Mouse (Mus musculus): Measurements from ENCODE around the gene Trp53. TPM values are rescaled to one million over a fixed set of nuclear protein-coding genes. Genes with fewer than 3 reads are reported as not detected.
A peak's percentile ranks its signal among the peaks of the same experiment; 100 is the strongest.

Trp53 gene
- polyA plus RNA-seq, 1 experiment from 2014 or later: 250 TPM

DNA sequence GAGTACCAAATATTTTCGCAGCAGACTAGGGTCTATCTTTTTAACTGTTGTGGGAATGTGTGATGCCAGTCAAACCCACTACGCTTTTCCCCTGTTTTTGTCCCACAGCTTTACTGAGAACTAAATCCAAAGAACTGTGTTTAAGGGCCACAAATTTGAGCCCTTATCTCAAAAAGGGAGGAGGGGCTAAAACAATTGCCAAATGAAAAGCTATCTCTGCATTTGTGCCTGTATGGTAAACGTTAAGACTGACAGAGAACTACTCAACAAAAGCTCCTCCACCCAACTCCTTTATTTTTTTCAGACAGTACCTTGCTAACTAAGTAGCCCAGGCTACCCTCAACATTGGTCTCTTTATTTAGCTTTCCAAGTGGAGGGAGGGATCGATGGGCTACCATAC lies 12.6 kb downstream of the Trp53 start:
- H3K4me3 ChIP-seq (ENCODE audit: low read depth, low read length): no peak overlapping the region
- H3K9me3 ChIP-seq (ENCODE audit: control insufficient read depth, low read length): no peaks in the 10 kb centered on the region
- no peak for ATAC-seq (ENCODE audit: insufficient number of reproducible peaks, low FRiP score, low TSS enrichment, low read depth)
- H3K4me1 ChIP-seq (ENCODE audit: control insufficient read depth, insufficient read depth, low read length): no peaks in the 10 kb centered on the region
- 90% methylated on average over 4 of the region's 4 CpGs for WGBS
- H3K4me2 ChIP-seq (ENCODE audit: low read depth, severe bottlenecking): no peak overlapping the region
- no peaks in the 10 kb centered on the region for H3K27me3 ChIP-seq (ENCODE audit: control insufficient read depth, insufficient read depth, low read length)
- peaks cover 39% of the 10 kb centered on the region for H3K36me3 ChIP-seq (ENCODE audit: control insufficient read depth, insufficient read depth, low read length)
- no peak overlapping the region for H3K9ac ChIP-seq (ENCODE audit: low read length)
- DNase-seq (ENCODE audit: low spot score): no peak
- no peak overlapping the region for H3K27ac ChIP-seq (replicated peaks; ENCODE audit: low read depth, low read length)

DNA sequence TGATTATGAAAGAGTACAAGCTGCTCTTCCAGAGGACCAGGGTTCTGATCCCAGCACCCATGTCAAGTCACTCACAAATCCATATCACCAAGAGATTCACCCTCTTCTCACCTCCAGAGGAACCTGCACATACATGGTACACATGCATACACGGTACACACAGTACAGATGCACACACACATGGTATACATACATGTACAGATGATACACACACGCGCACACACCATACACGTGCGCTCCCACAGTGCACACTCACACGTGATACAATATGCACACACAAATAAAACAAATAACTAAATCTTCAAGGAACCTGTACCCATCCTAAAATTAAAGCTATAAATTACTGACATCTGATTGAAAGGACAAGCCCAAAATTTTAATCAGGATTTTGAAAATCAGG lies 14.7 kb downstream of the Trp53 start:
- peaks cover 6% of the 10 kb centered on the region for H3K4me1 ChIP-seq (ENCODE audit: control insufficient read depth, insufficient read depth, low read length)
- H3K27me3 ChIP-seq (ENCODE audit: control insufficient read depth, insufficient read depth, low read length): no peaks in the 10 kb centered on the region
- H3K9me3 ChIP-seq (ENCODE audit: control insufficient read depth, low read length): no peaks in the 10 kb centered on the region
- H3K36me3 ChIP-seq (ENCODE audit: control insufficient read depth, insufficient read depth, low read length): peaks cover 22% of the 10 kb centered on the region
- 98% methylated on average over 6 of the region's 6 CpGs for WGBS
- DNase-seq (ENCODE audit: low spot score) (no peak), ATAC-seq (ENCODE audit: insufficient number of reproducible peaks, low FRiP score, low TSS enrichment, low read depth) (no peak)
- no peak overlapping the region for H3K4me3 ChIP-seq (ENCODE audit: low read depth, low read length)
- no peak overlapping the region for H3K4me2 ChIP-seq (ENCODE audit: low read depth, severe bottlenecking)
- no peak overlapping the region for H3K27ac ChIP-seq (replicated peaks; ENCODE audit: low read depth, low read length)
- H3K9ac ChIP-seq (ENCODE audit: low read length): no peak overlapping the region

DNA sequence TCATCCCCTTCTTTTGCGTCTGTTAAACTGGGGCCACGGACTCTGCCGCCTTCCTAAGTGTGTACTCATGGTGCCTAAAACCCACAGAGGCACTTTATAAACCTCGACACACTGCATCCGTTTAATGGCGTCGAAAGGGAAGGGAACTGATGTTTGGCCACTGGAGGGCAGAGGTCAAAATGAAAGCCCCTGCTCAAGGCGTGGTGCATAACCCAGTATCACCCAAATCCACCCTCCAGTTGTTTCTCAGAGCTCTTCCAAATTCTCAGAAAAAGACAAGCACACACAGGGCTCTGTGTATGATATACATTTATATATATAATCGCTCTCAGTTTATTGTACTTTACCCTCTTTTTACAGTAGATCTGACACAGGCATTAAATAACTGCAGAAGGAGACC lies 19.3 kb downstream of the Trp53 start:
- Histone ChIP-seq H3K27ac (replicated peaks; ENCODE audit: low read depth, low read length) (no peak overlapping the region), H3K4me2 (ENCODE audit: low read depth, severe bottlenecking) (peak overlapping the region; percentile 31; the same call in 1 of the 2 replicates), H3K9ac (ENCODE audit: low read length) (no peak overlapping the region), H3K4me3 (ENCODE audit: low read depth, low read length) (no peak overlapping the region), H3K4me1 (ENCODE audit: control insufficient read depth, insufficient read depth, low read length) (peaks cover 17% of the 10 kb centered on the region), H3K36me3 (ENCODE audit: control insufficient read depth, insufficient read depth, low read length) (no peaks in the 10 kb centered on the region), H3K27me3 (ENCODE audit: control insufficient read depth, insufficient read depth, low read length) (peaks cover 3% of the 10 kb centered on the region; the same call in 1 of the 2 replicates), H3K9me3 (ENCODE audit: control insufficient read depth, low read length) (no peaks in the 10 kb centered on the region)
- 9% methylated on average over 9 of the region's 9 CpGs for WGBS
- ATAC-seq (ENCODE audit: insufficient number of reproducible peaks, low FRiP score, low TSS enrichment, low read depth) (no peak), DNase-seq (ENCODE audit: low spot score) (no peak)

DNA sequence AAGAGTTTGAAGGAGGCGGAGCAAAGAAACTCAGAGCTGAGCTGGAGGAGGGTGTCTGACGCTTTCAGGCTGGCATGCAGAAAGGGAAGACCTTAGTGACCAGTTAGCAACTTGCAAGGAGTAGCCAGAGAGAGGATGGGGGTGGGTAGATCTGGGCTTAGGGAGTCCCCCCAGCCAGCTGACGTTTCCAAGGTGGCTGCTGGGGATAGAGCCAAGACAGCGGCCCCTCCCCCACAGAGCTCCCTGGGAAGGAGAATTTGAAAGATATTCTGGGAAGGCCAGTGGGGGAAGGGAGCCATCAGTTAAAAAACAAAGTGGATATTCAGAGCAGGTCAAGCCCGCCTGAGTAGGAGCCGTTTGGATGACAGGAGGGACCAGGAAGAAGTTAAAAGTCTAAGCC lies 19.9 kb downstream of the Trp53 start:
- no peak for ATAC-seq (ENCODE audit: insufficient number of reproducible peaks, low FRiP score, low TSS enrichment, low read depth)
- Histone ChIP-seq H3K27ac (replicated peaks; ENCODE audit: low read depth, low read length) (no peak overlapping the region), H3K9me3 (ENCODE audit: control insufficient read depth, low read length) (no peaks in the 10 kb centered on the region), H3K4me3 (ENCODE audit: low read depth, low read length) (no peak overlapping the region), H3K4me2 (ENCODE audit: low read depth, severe bottlenecking) (peak overlapping the region; percentile 31; the same call in 1 of the 2 replicates), H3K9ac (ENCODE audit: low read length) (peak overlapping the region; percentile 30; the same call in 1 of the 2 replicates), H3K4me1 (ENCODE audit: control insufficient read depth, insufficient read depth, low read length) (peaks cover 23% of the 10 kb centered on the region), H3K27me3 (ENCODE audit: control insufficient read depth, insufficient read depth, low read length) (peaks cover 7% of the 10 kb centered on the region; the same call in 1 of the 2 replicates), H3K36me3 (ENCODE audit: control insufficient read depth, insufficient read depth, low read length) (no peaks in the 10 kb centered on the region)
- peak; percentile 63 for DNase-seq (ENCODE audit: low spot score)
- WGBS: 16% methylated on average over 6 of the region's 6 CpGs

GRCm38 (mm10) chr11:69601768-69602167 lies 21.6 kb downstream of the Trp53 start:
- H3K4me2 ChIP-seq (ENCODE audit: low read depth, severe bottlenecking): no peak overlapping the region
- H3K9ac ChIP-seq (ENCODE audit: low read length): no peak overlapping the region
- H3K4me1 ChIP-seq (ENCODE audit: control insufficient read depth, insufficient read depth, low read length): peaks cover 23% of the 10 kb centered on the region
- peaks cover 11% of the 10 kb centered on the region; the same call in 1 of the 2 replicates for H3K27me3 ChIP-seq (ENCODE audit: control insufficient read depth, insufficient read depth, low read length)
- H3K27ac ChIP-seq (replicated peaks; ENCODE audit: low read depth, low read length): no peak overlapping the region
- H3K9me3 ChIP-seq (ENCODE audit: control insufficient read depth, low read length): no peaks in the 10 kb centered on the region
- DNase-seq (ENCODE audit: low spot score) (no peak), ATAC-seq (ENCODE audit: insufficient number of reproducible peaks, low FRiP score, low TSS enrichment, low read depth) (no peak)
- WGBS: 91% methylated on average over 3 of the region's 3 CpGs
- H3K36me3 ChIP-seq (ENCODE audit: control insufficient read depth, insufficient read depth, low read length): no peaks in the 10 kb centered on the region
- H3K4me3 ChIP-seq (ENCODE audit: low read depth, low read length): no peak overlapping the region

- Histone ChIP-seq H3K9ac (ENCODE audit: low read length) (no peak overlapping the region), H3K36me3 (ENCODE audit: control insufficient read depth, insufficient read depth, low read length) (no peaks in the 10 kb centered on the region), H3K4me2 (ENCODE audit: low read depth, severe bottlenecking) (no peak overlapping the region), H3K27ac (replicated peaks; ENCODE audit: low read depth, low read length) (no peak overlapping the region), H3K4me3 (ENCODE audit: low read depth, low read length) (no peak overlapping the region), H3K9me3 (ENCODE audit: control insufficient read depth, low read length) (no peaks in the 10 kb centered on the region), H3K27me3 (ENCODE audit: control insufficient read depth, insufficient read depth, low read length) (peaks cover 11% of the 10 kb centered on the region; the same call in 1 of the 2 replicates), H3K4me1 (ENCODE audit: control insufficient read depth, insufficient read depth, low read length) (peaks cover 23% of the 10 kb centered on the region)
- WGBS: 84% methylated on average over 8 of the region's 8 CpGs
- no peak for ATAC-seq (ENCODE audit: insufficient number of reproducible peaks, low FRiP score, low TSS enrichment, low read depth)
- DNase-seq (ENCODE audit: low spot score): no peak
Measured at GRCm38 (mm10) chr11:69603516-69603915, 23.4 kb downstream of the Trp53 start.

DNA sequence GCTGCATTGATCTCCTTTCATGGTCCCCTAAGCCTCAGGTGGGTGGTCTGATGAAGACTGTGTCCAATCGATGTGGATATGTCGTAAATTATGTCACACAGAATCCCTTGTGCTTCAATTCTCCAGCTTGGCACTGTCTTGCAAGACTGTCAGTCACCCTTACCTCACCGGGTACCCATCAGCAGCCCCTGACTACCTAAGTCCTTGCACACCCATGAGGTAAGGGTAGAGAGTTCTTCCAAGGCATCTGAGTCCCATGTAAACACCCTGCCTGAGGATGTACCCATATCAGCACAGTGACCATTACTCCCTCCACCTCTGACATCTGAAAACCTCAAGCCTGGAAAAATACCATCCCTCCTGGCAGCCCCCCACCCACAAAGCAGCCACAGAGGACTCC lies 24.2 kb downstream of the Trp53 start:
- Histone ChIP-seq H3K36me3 (ENCODE audit: control insufficient read depth, insufficient read depth, low read length) (no peaks in the 10 kb centered on the region), H3K4me1 (ENCODE audit: control insufficient read depth, insufficient read depth, low read length) (peaks cover 21% of the 10 kb centered on the region), H3K9me3 (ENCODE audit: control insufficient read depth, low read length) (no peaks in the 10 kb centered on the region), H3K27me3 (ENCODE audit: control insufficient read depth, insufficient read depth, low read length) (peaks cover 11% of the 10 kb centered on the region; the same call in 1 of the 2 replicates), H3K9ac (ENCODE audit: low read length) (no peak overlapping the region; the same call in 1 of the 2 replicates), H3K27ac (replicated peaks; ENCODE audit: low read depth, low read length) (no peak overlapping the region), H3K4me2 (ENCODE audit: low read depth, severe bottlenecking) (peak overlapping the region; percentile 99), H3K4me3 (ENCODE audit: low read depth, low read length) (peak overlapping the region; percentile 44)
- ATAC-seq (ENCODE audit: insufficient number of reproducible peaks, low FRiP score, low TSS enrichment, low read depth) (no peak), DNase-seq (ENCODE audit: low spot score) (no peak)
- 68% methylated on average over 3 of the region's 3 CpGs for WGBS

DNA sequence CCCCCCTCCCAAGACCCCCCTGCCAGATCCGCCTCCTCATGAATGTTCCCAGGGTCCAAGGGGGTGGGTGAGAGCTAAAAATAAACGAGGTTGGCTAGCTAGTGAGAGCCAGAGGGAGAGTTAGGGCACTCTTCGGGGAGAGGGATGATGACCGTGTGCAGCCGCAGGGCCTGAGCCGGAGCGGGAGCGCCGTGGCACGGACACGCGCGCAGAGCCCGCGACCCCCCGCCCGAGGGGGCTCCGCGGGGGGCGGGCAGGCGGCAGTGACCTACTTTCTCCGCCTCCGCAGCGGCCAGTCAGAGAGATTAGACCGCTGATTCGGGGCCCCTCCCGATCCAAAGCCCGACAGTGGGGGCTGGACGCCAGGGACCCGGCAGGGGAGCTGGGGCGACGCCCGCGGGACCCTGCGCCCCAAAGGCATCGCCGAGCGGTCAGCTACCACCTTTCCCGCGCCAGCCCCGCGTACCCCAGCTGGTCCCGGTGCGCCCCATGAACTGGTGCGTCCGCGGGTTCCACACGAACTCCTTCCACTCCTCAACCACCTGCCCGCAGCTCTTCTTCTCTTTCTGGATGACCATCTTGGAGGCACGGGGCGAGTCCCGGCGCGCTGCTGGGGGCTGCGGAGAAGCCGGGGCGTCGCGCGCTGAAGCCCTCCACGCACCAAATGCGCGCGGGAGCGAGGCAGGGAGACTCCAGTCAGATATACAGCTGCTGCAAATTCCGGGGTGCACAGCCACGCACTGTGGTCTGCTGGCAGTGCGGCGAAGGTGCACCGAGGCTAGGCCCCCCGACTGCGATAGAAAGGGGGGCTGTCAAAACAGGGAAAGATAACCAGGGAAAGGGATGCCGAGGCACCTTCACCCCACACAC lies 24.9 kb downstream of the Trp53 start:
- Histone ChIP-seq H3K4me1 (ENCODE audit: control insufficient read depth, insufficient read depth, low read length) (peaks cover 15% of the 10 kb centered on the region), H3K27me3 (ENCODE audit: control insufficient read depth, insufficient read depth, low read length) (peaks cover 11% of the 10 kb centered on the region; the same call in 1 of the 2 replicates), H3K9ac (ENCODE audit: low read length) (peak overlapping the region; percentile 67), H3K27ac (replicated peaks; ENCODE audit: low read depth, low read length) (no peak overlapping the region), H3K4me2 (ENCODE audit: low read depth, severe bottlenecking) (peak overlapping the region; percentile 99), H3K36me3 (ENCODE audit: control insufficient read depth, insufficient read depth, low read length) (no peaks in the 10 kb centered on the region), H3K9me3 (ENCODE audit: control insufficient read depth, low read length) (no peaks in the 10 kb centered on the region), H3K4me3 (ENCODE audit: low read depth, low read length) (peak overlapping the region; percentile 44)
- WGBS: under 1% methylated on average over 61 of the region's 73 CpGs
- peak; percentile 43 for DNase-seq (ENCODE audit: low spot score)
- 0 out of 2 replicates have a peak, but pooled peaks have one; percentile 11 for ATAC-seq (ENCODE audit: insufficient number of reproducible peaks, low FRiP score, low TSS enrichment, low read depth)
